Mouse (Mus musculus) brain, embryonic 14.5 days (tissue): ENCODE measurements around the gene Atg14.

Experiments
- CTCF ChIP-seq: fragments of 200-500 bp; IDR thresholded peaks from 2 replicates; pipeline ENCODE4 v1.5.1; 2012; ENCODE audit warnings: inconsistent platforms, mild to moderate bottlenecking, moderate library complexity, borderline replicate concordance; ENCODE audit not compliant: insufficient read depth, insufficient read length; ENCODE audit errors: extremely low read depth
- POLR2A ChIP-seq: fragments of 200-500 bp; IDR thresholded peaks from 2 replicates; pipeline ENCODE4 v1.6.1; 2012; ENCODE audit warnings: mild to moderate bottlenecking, inconsistent platforms, borderline replicate concordance; ENCODE audit not compliant: poor library complexity, insufficient read depth, insufficient read length, severe bottlenecking; ENCODE audit errors: extremely low read depth

GRCm38 (mm10) chr14:47574721-47575120 is 4.3 kb upstream of the Atg14 start:
- no peak for TF ChIP-seq POLR2A
- no peak for TF ChIP-seq CTCF
